Mouse (Mus musculus) cerebellum, adult 2 months (tissue): ENCODE results near the gene Agap2. TPM values are rescaled to one million over a fixed set of nuclear protein-coding genes. Genes with fewer than 3 reads are reported as not detected.
A peak's percentile ranks its signal among the peaks of the same experiment; 100 is the strongest.

Experiments
- DNase-seq, 2 experiments: peaks; one replicate each; pipeline ENCODE4 v3.0.0; 2021
- H3K27ac ChIP-seq: fragments of 200-500 bp; 2 replicates; pipeline ENCODE4 v1.5.1; 2012; ENCODE audit warnings: low read length, control low read depth, inconsistent platforms; ENCODE audit not compliant: insufficient read depth
- H3K27me3 ChIP-seq: fragments of 200-500 bp; 2 replicates; pipeline ENCODE4 v1.6.1; 2012; ENCODE audit warnings: inconsistent platforms, mild to moderate bottlenecking, low read length, moderate library complexity; ENCODE audit not compliant: control insufficient read depth, insufficient read depth
- H3K4me1 ChIP-seq: fragments of 200-500 bp; 2 replicates; pipeline ENCODE4 v1.6.1; 2011; ENCODE audit warnings: low read length; ENCODE audit not compliant: control insufficient read depth, insufficient read depth
- H3K4me3 ChIP-seq: fragments of 200-500 bp; replicated peaks from 2 replicates; pipeline ENCODE3; 2011; ENCODE audit warnings: mild to moderate bottlenecking, low read depth, low read length, control low read depth; ENCODE audit not compliant: insufficient read depth
- CTCF ChIP-seq: fragments of 200-500 bp; IDR thresholded peaks from 2 replicates; pipeline ENCODE4 v1.5.1; 2011; ENCODE audit warnings: low read depth, mild to moderate bottlenecking, control low read depth, low read length, moderate library complexity, borderline replicate concordance; ENCODE audit not compliant: insufficient read depth
- POLR2A ChIP-seq: fragments of 200-500 bp; IDR thresholded peaks from 2 replicates; pipeline ENCODE4 v1.6.1; 2011; ENCODE audit warnings: low read length, control low read depth, borderline replicate concordance; ENCODE audit not compliant: insufficient read depth
- WGBS: fragments of 180-500 bp; shearing (Covaris S2); methylation state at CpG from one replicate; pipeline ENCODE4 v1.1.7; 2018; 5-methylcytosine and 5-hydroxymethylcytosine counted together
- polyA plus RNA-seq: library from polyadenylated mRNA; depleted of rRNA; stranded (reverse); fragments of >200 nt; gene quantifications from 2 replicates; pipeline ENCODE4 v1.2.3, GENCODE M21; 2012

The Agap2 gene
- polyA plus RNA-seq, 1 experiment, result 99.5 TPM

DNA sequence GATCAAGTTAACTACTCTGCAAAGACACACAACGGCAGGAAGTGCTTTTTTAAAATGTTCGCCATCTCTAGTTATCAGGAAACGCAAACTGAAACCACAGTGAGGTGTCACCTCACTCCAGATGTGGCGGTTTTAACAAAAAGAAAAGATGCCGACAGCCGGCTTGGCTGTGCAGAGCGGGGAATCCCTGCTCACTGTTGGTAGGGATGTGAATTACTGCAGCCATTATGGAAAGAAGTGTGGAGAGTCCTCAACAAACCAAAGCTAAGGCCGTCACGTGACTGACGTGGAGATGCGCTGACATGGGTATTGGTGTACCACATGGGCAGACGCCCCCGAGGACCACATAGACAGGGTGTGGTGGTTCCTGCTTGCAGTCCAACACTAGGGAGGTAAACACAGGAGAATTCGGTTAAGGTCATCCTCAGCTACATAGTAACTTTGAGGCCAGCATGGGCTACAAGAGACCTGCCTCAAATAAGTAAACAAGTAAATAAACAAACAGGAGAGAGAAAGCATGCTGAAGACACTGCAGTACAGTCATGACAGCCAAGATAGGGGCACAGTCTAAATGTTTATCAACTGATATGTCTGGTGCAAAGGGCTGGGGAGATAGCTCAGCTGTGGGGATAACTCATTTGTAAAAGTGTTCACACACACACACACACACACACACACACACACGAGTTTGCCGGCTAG lies 32.6 kb downstream of the Agap2 start:
- H3K27me3 ChIP-seq, result no peaks in the 10 kb centered on the region
- no peak for TF ChIP-seq POLR2A
- TF ChIP-seq CTCF, result no peak
- no peak for DNase-seq
- no peak overlapping the region for H3K27ac ChIP-seq
- WGBS, result 91% methylated on average over 16 of the region's 16 CpGs
- peaks cover 7% of the 10 kb centered on the region for H3K4me1 ChIP-seq
- H3K4me3 ChIP-seq, result no peak overlapping the region

DNA sequence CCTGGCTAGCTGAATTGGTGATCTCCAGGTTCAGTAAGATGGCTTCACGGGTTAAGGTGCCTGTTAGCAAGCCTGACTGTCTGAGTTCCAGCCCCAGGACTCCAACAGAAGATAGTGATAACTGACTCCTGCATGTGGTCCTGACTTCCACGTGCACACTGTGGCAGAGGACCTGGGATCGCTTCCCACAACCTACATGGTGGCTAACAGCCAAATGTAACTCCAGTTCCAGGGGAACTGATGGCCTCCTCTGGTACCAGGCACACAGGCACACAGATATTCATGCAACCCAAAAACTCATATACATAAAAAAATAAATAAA lies 33.1 kb downstream of the Agap2 start:
- Histone ChIP-seq H3K4me1 (peaks cover 3% of the 10 kb centered on the region), H3K27me3 (no peaks in the 10 kb centered on the region), H3K27ac (no peak overlapping the region), H3K4me3 (no peak overlapping the region)
- no peak for TF ChIP-seq POLR2A
- TF ChIP-seq CTCF, result no peak
- DNase-seq, result no peak
- 40% methylated on average over 3 of the region's 3 CpGs for WGBS

DNA sequence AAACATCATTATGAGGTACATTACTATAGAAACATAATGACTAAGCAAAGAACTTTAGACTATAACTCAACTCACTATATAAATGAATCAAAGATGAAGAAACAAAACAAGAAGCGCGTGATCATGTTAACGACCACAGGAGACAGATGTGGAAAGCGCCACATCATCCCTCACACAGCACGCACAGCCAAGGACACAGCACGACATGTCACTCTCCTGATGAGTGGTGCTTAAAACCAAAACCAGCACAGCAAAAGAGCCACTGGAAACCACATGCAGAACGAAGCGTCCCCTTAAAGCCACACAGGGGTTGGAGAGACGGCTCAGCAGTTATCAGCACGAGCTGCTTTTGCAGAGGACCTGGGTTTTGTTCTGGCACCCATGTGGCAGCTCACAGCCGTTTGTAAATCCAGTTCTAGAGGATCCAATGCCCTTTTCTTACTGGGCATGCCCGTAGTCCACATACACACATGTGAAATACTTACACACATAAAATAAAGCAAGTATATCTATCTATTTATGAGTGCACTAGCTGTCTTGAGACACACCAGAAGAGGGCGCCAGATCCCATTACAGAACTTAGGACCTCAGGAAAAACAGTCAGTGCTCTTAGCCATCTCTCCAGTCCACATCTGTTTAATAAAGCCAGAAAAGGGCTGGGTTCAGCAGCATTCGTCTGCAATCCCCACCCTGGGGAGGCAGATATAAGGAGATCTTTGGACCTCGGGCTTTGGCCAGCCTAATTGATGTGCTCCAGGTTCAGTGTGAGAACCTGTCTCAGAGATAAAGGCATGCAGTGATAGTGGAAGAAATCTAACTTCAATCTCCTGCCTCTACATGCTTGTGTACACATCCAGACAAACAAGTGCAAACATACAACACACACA lies 36.2 kb downstream of the Agap2 start:
- no peak for DNase-seq
- no peaks in the 10 kb centered on the region for H3K27me3 ChIP-seq
- H3K4me1 ChIP-seq, result no peaks in the 10 kb centered on the region
- no peak overlapping the region for H3K27ac ChIP-seq
- TF ChIP-seq POLR2A (no peak), CTCF (peak; percentile 20; the same call in 1 of the 2 replicates)
- no peak overlapping the region for H3K4me3 ChIP-seq
- WGBS, result 89% methylated on average over 15 of the region's 15 CpGs

DNA sequence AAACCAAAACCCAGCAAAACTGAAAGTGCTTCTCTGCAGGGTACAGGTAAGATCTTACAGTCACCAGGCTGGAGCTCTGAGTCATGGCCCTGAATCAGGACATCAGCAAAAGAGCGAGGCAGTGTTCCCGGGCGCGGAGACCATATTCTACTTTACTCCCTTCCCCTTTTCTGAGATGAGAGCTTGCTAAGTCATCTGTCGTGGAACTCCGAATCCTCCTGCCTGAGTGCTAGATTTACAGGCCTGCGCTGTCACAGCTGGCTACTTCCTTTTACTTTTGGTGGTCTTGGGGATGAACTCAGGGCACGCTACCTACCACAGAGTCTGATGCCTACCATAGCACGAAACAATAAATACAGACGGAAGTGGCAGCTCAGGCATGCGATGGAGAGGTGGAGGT lies 39.3 kb downstream of the Agap2 start:
- no peak overlapping the region for H3K4me3 ChIP-seq
- no peak overlapping the region for H3K27ac ChIP-seq
- WGBS, result 94% methylated on average over 11 of the region's 11 CpGs
- H3K27me3 ChIP-seq, result no peaks in the 10 kb centered on the region
- TF ChIP-seq CTCF (no peak), POLR2A (no peak)
- H3K4me1 ChIP-seq, result no peaks in the 10 kb centered on the region
- DNase-seq, result no peak

DNA sequence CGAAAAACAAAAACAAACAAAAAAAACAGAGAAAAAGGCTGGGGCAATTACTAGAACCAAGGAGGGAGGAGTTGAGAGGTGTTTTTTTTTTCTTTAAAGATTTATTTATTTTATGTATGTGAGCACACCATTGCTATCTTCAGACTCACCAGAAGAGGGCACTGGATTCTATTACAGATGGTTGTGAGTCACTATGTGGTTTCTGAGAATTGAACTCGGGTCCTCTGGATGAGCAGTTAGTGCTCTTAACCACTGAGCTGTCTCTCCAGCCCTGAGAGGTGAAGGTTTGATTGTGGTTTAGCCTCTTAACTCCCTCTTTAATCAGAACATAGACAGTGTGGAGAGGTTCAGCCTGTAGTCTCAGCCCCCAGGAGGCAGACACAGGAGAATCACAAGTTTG lies 40.0 kb downstream of the Agap2 start:
- no peak overlapping the region for H3K27ac ChIP-seq
- no peaks in the 10 kb centered on the region for H3K4me1 ChIP-seq
- WGBS, result 74% methylated on average over 2 of the region's 2 CpGs
- no peaks in the 10 kb centered on the region for H3K27me3 ChIP-seq
- DNase-seq, result no peak
- H3K4me3 ChIP-seq, result no peak overlapping the region
- TF ChIP-seq CTCF (no peak; the same call in 1 of the 2 replicates), POLR2A (no peak)

DNA sequence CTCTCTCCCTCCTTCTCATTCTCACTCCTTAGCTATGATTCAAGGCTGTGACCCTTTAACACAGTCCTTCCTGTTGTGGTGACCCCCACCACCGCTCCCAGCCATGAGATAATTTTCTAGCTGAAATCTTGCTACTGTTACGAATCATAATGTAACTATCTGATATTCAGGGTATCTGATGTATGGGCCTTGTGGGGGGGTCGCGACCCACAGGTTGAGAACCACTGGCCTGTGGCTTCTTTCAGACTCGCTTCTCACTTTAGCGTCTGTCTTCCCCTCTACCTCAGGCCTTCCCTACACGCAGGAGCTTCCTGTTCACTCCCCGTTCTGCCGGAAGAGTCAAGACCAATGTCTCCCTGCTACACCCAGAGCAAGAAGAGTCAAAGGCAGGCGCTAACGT lies 43.4 kb downstream of the Agap2 start:
- H3K4me1 ChIP-seq, result peaks cover 3% of the 10 kb centered on the region; the same call in 1 of the 2 replicates
- H3K4me3 ChIP-seq, result no peak overlapping the region
- no peaks in the 10 kb centered on the region for H3K27me3 ChIP-seq
- TF ChIP-seq POLR2A (no peak), CTCF (no peak)
- DNase-seq, result no peak
- no peak overlapping the region for H3K27ac ChIP-seq
- 92% methylated on average over 11 of the region's 11 CpGs for WGBS

DNA sequence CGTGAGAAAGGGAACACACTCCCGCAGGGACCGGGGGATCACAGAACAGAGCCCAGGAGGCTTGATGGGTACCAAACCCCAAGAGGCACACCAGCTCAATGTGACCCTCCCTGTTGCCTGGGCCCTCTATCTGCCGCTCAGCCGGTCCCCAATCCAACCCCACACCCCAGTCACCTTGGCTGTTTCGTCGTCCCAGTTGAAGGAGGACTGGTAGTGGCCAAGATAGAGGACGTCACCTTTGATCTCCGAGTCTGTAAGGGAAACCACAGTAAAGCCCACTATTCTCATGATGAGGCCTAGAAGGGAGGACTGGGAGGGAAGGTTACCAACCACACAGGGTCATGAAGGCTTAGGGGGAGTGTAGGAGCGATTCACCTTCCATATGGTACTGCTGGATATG lies 44.1 kb downstream of the Agap2 start:
- WGBS, result 91% methylated on average over 10 of the region's 10 CpGs
- H3K4me1 ChIP-seq, result peaks cover 3% of the 10 kb centered on the region; the same call in 1 of the 2 replicates
- TF ChIP-seq CTCF (no peak), POLR2A (no peak)
- no peak overlapping the region for H3K27ac ChIP-seq
- DNase-seq, result no peak
- H3K27me3 ChIP-seq, result no peaks in the 10 kb centered on the region
- H3K4me3 ChIP-seq, result no peak overlapping the region

DNA sequence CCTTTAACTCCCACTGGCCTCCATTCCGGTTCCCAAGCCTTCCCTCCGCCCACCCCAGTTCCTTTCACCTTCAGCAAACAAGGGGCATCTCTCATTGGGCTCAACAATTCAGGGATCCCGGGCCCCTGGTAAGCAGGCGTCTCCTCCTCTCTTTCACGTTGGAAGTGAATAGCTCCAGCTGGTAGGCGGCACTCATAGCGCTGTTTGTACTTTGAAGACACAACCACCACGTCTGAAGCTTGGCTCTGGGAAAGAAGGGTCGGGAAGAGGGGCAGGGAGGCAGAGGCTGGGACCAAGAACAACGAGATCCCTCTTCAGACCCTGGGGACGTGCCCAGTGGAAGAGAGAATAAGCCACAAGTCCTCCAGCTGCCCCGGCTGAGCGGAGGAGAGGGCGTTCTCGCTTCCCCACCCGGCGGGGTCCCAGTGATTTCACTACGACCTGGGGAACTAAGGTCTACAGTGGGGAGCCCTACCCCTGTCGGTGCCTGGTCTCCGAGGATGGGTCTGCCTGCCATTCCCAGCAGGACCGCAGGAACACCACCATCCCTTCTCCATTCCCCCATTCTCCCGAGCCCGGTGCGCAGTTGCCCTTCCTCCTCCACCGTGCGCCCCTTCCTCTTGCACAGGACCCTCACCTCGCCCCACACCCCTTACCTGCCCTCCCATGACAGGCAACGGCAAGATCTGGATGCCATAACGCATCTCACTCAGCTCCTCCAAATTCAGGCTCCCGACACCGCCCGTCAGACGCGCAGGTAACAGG lies 45.4 kb downstream of the Agap2 start:
- Histone ChIP-seq H3K4me3 (peak overlapping the region; percentile 78), H3K27ac (peak overlapping the region; percentile 12; the same call in 1 of the 2 replicates), H3K27me3 (no peaks in the 10 kb centered on the region), H3K4me1 (peaks cover 3% of the 10 kb centered on the region; the same call in 1 of the 2 replicates)
- TF ChIP-seq POLR2A, result no peak
- no peak for TF ChIP-seq CTCF
- DNase-seq, result no peak
- WGBS, result 1% methylated on average over 34 of the region's 34 CpGs
